Mouse (Mus musculus) left cerebral cortex, adult 18-20 months (tissue): ENCODE data around the gene Tktl2. TPM values are rescaled to one million over a fixed set of nuclear protein-coding genes. Genes with fewer than 3 reads are reported as not detected.

ENCODE experiments used
- DNase-seq, 2 experiments: peaks; one replicate each; pipeline ENCODE4 v3.0.0; 2021 to 2022; ENCODE audit warnings: low spot score in 2 of 2, mixed read lengths in 1 of 2
- long read RNA-seq, 2 experiments: library from polyadenylated mRNA; stranded (forward); transcript quantifications; one replicate each; pipeline ENCODE4 v2.0.0; 2021
- total RNA-seq, 2 experiments: library from RNA; stranded (reverse); gene quantifications; 2 replicates each; pipeline ENCODE4 v1.2.3; 2021

Gene Tktl2
- under 1 TPM; 0.21 to 0.28 TPM for total RNA-seq
- long read RNA-seq, experiment 1: 0 reads
- long read RNA-seq, experiment 2: 0 reads

GRCm38 (mm10) chr8:66511537-66511936, at the start of gene Tktl2:
Tktl2 (plus strand) TSS chr8:66511756.
- DNase-seq: no peak

GRCm38 (mm10) chr8:66469821-66470220, 41.7 kb upstream of the Tktl2 start:
- DNase-seq: no peak

- DNase-seq: no peak
Measured at GRCm38 (mm10) chr8:66476880-66477279, 34.7 kb upstream of the Tktl2 start.

GRCm38 (mm10) chr8:66486084-66486763, 25.3 kb upstream of the Tktl2 start, which contains the start of gene Tma16:
Tma16 (minus strand) TSS chr8:66486530.
- peak; percentile 74 to 79 for DNase-seq

GRCm38 (mm10) chr8:66488556-66488955, 23.0 kb upstream of the Tktl2 start:
- no peak for DNase-seq

GRCm38 (mm10) chr8:66490624-66491023, 20.9 kb upstream of the Tktl2 start:
- no peak for DNase-seq

GRCm38 (mm10) chr8:66494496-66494895, 17.1 kb upstream of the Tktl2 start:
- DNase-seq: no peak

- peak; percentile 88 to 93 for DNase-seq
Measured at GRCm38 (mm10) chr8:66495726-66496125, 15.8 kb upstream of the Tktl2 start.

GRCm38 (mm10) chr8:66496998-66497577, 14.5 kb upstream of the Tktl2 start:
- DNase-seq: peak; percentile 39 to 60

- no peak for DNase-seq
Measured at GRCm38 (mm10) chr8:66503381-66503780, 8.2 kb upstream of the Tktl2 start.

- DNase-seq: no peak
Measured at GRCm38 (mm10) chr8:66519149-66519548, 7.6 kb downstream of the Tktl2 start.

- DNase-seq: no peak
Measured at GRCm38 (mm10) chr8:66520576-66520975, 9.0 kb downstream of the Tktl2 start.

GRCm38 (mm10) chr8:66550092-66550491, 38.5 kb downstream of the Tktl2 start:
- DNase-seq: no peak

Other genes starting within 250 kb of the Tktl2 start
- gene Tma16, start 25.2 kb upstream of the Tktl2 start, total RNA-seq: 10 to 100 TPM in 1 of 2 experiments, 1 to 10 TPM in 1; 9.4 to 10.2 TPM
- gene Npy5r, start 176.4 kb downstream of the Tktl2 start, total RNA-seq: 1 to 10 TPM; 6.2 to 6.8 TPM
- gene Npy1r, start 185.4 kb downstream of the Tktl2 start, total RNA-seq: 10 to 100 TPM; 27.9 to 29.0 TPM